Mouse (Mus musculus): ENCODE data around the gene Carnmt1.
A peak's percentile ranks its signal among the peaks of the same experiment; 100 is the strongest.

Gene Carnmt1

GRCm38 (mm10) chr19:18654330-18654729, 16.2 kb upstream of the Carnmt1 start:
- DNase-seq (ENCODE audit: low spot score in 2 of 2): no peak

- no peak for DNase-seq (ENCODE audit: low spot score in 2 of 2)
Observed at GRCm38 (mm10) chr19:18654984-18655383, 15.6 kb upstream of the Carnmt1 start.

GRCm38 (mm10) chr19:18655999-18656398, 14.6 kb upstream of the Carnmt1 start:
- DNase-seq (ENCODE audit: low spot score in 2 of 2): no peak

GRCm38 (mm10) chr19:18658473-18658872, 12.1 kb upstream of the Carnmt1 start:
- no peak for DNase-seq (ENCODE audit: low spot score in 2 of 2)

- no peak for DNase-seq (ENCODE audit: low spot score in 2 of 2)
Observed at GRCm38 (mm10) chr19:18659349-18659748, 11.2 kb upstream of the Carnmt1 start.

DNA sequence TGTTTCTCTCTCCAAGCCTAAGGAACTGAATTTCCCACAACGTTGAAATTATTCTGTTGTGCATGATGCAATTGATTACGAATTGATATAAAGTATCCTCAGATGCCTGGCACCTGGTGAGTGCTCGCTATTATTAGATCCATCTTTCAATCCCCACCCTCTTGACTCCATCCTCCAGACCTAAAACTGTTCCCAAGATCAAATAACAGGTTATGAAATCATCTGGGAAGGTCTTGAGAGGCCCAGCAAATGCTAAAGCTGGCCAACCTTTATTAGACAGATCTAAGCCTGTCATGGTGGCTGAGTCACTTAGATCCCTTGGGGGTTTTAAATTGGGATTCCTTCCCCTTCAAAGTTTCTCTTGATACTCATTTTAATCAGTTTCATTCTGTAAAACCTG, 10.1 kb upstream of the Carnmt1 start:
- no peak for DNase-seq (ENCODE audit: low spot score in 2 of 2)

DNA sequence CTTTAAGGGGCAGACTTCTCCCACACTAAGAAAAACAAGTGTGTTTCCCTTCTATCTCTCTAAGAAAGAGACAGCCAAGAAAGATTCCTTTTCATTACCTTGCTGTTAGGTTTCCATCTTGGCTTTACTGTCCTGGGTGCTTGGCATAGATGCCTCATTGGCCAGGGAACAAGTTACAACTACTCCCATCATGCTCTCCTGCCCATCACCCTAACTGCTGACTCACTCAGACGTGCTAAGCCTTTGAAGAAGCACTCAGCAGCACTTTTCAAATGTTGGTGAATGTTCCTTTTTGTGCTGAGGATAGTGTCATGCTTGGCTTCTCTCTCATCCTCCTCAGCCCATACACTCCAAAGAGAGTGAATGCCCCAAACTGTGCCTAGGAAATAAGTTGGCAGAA, 8.9 kb upstream of the Carnmt1 start:
- DNase-seq (ENCODE audit: low spot score in 2 of 2): no peak

DNA sequence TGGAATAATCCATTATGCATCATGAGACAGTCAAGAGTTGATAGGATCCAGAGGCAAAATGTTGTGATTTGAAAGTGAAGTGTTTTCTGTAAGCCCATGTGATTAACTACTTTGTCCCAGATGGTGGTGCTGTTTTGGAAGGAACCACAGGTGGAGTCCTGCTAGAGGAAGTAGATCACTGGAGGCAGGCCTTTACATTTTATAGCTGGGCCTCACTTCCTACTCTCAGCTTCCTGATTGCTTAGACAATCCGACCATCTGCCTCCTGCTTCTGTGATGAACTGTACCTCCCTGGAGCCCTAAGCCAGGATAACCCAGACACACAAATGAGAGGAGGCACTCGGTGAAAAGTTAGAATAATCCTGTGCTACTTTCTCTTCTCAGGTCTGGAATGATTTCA, 6.7 kb upstream of the Carnmt1 start:
- no peak for DNase-seq (ENCODE audit: low spot score in 2 of 2)

GRCm38 (mm10) chr19:18666966-18667365, 3.6 kb upstream of the Carnmt1 start:
- no peak for DNase-seq (ENCODE audit: low spot score in 2 of 2)

DNA sequence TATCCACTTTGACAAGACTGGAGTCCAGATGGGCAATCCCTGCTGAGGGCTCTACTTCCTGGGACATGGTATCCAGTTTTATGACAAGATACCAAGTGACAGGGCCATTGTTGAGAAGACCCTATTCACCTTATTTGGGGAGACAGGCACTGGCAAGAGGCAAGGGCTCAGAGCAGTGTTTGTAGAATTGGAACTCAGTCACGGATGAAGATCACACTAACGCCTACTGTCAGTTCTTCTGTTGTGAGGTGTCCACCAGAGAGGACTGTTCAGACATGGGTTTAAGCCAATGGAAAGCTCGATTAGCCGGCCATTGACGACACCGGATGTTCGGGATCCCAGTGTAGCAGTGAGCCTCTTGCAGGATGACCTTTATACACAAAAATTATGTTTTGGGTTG, 1.0 kb upstream of the Carnmt1 start:
- no peak for DNase-seq (ENCODE audit: low spot score in 2 of 2)

- peak; percentile 53 to 56 for DNase-seq (ENCODE audit: low spot score in 2 of 2)
Observed at GRCm38 (mm10) chr19:18671056-18671741, 635 bp downstream of the Carnmt1 start.

DNA sequence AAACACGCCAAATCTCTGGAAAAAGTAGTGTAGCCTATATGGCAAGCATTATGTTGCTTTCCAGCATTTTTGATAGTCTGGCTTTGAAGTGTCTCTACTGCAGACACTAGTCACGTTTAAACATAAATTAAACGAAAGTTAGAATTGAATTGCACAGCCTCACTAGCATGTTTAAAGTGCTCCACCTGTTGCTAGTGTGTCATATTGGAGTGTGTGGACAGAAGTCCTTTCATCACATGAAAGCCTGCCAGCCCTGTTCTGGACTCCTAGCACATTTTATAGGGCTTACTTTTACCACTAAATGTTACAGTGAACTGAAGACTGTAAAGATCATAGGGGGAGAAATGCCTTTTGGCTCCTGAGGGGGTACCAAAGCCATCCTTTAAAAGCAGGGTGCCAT, 1.9 kb downstream of the Carnmt1 start:
- no peak for DNase-seq (ENCODE audit: low spot score in 2 of 2)

DNA sequence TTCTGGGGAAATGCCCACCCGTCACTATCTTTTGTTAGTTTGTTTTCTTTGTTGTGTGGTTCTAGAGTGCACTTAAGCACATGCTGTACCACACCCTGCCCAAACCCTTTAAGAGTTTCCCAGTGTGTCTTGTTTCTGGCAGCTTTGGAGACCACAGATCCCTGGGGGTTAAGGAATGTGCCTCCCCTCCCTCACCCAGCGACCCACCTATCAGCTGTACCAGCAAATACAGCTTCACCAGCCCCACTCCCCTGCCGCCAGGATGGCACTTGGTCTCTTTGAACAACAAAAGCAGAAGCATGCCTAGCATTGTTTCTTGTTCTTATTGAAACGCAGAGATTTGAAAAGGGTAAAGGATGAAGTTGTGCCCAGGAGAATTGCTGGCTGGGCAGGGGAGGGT, 2.6 kb downstream of the Carnmt1 start:
- DNase-seq (ENCODE audit: low spot score in 2 of 2): no peak

- no peak for DNase-seq (ENCODE audit: low spot score in 2 of 2)
Observed at GRCm38 (mm10) chr19:18682142-18682541, 11.6 kb downstream of the Carnmt1 start.

GRCm38 (mm10) chr19:18687556-18687955, 17.0 kb downstream of the Carnmt1 start:
- DNase-seq (ENCODE audit: low spot score in 2 of 2): no peak

DNA sequence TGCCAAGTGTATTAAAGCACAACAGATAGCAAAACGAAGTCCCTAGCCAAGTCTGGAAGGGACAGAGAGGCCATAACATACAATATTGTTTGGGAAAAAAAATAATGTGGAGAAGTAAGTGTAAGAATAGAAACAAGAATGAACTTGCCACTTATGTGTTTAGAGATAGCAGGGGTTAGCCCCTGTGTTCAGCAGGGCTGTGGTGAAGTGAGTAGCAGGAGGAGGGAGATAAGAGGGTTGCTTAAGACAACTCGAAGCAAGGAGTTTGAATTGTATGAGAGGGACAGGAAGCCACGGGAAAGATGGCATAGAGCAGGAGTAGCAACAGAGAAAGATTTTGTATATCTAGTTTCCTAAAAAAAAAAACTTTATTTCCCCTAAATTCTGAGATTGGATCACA, 21.6 kb downstream of the Carnmt1 start:
- no peak for DNase-seq (ENCODE audit: low spot score in 2 of 2)

DNA sequence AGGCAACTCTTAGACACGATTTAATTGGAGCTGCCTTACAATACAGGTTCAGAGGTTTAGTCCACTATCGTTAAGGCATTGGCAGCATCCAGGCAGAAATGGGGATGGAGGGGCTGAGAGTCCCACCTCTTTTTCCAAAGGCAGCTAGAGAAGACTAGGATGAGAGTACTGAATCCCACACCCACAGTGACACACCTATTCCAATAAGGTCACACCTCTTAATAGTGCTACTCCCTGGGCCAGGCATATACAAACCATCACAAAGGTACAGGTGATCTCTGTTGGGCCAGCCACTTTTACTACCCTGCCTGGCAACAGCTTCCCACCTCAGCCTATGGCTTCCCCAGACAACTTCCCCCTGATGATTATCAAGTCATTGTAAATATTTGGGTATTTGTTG, 22.2 kb downstream of the Carnmt1 start:
- no peak for DNase-seq (ENCODE audit: low spot score in 2 of 2)

DNA sequence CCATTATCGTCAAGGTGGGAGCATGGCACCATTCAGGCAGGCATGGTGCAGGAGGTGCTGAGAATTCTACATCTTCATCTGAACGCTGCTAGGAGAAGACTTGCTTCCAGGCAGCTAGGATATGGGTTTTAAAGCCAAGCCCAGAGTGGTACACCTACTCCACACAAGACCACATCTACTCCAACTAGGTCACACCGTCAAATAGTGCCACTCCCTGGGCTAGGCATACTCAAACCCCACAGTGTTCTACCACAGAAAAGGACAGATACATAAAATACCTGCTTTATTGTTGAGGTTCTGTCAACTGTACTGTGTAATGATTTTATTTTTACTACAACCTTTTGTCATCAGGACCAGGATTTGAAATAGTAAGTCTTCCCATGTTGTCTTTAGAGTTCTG, 24.6 kb downstream of the Carnmt1 start:
- no peak for DNase-seq (ENCODE audit: low spot score in 2 of 2)

GRCm38 (mm10) chr19:18695552-18695951, 25.0 kb downstream of the Carnmt1 start:
- DNase-seq (ENCODE audit: low spot score in 2 of 2): no peak

DNA sequence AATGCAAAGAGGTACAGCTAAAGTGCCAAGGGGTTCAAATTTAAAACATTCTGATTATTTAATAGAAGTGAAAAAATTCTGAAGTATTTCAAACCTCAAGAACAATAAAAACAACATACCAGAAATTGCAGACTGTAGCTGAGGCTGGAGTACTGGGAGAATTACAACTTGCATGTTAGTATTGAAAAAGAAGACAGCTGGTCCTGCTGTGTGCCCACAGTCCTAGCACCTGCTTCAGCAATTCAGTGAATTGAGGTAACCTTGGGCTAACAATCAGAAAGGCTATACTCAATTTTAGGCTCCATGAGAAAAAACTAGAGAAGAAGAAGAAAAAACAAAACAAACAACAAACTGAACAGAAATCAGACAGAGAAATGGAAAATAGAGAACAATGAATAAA, 37.5 kb downstream of the Carnmt1 start:
- no peak for DNase-seq (ENCODE audit: low spot score in 2 of 2)

DNA sequence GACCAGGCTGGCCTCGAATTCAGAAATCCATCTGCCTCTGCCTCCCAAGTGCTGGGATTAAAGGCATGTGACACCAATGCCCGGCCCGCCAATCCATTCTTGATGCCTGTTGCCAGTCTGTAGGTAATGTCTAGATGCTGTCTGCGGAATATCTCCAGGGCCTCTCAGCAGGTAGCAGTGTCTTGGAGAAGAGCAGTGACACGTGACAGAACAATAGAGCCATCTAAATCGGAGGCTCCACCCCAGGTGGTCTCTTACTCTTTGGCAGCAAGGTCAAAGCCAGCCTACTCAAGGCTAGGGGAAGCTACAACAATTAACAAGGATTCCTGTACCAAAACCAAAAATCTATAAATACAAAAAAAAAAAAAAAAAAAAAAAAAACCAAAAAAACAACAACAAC, 40.3 kb downstream of the Carnmt1 start:
- DNase-seq (ENCODE audit: low spot score in 2 of 2): no peak

GRCm38 (mm10) chr19:18711589-18711988, 41.0 kb downstream of the Carnmt1 start:
- DNase-seq (ENCODE audit: low spot score in 2 of 2): no peak

- no peak for DNase-seq (ENCODE audit: low spot score in 2 of 2)
Observed at GRCm38 (mm10) chr19:18712153-18712865, 41.7 kb downstream of the Carnmt1 start.

DNA sequence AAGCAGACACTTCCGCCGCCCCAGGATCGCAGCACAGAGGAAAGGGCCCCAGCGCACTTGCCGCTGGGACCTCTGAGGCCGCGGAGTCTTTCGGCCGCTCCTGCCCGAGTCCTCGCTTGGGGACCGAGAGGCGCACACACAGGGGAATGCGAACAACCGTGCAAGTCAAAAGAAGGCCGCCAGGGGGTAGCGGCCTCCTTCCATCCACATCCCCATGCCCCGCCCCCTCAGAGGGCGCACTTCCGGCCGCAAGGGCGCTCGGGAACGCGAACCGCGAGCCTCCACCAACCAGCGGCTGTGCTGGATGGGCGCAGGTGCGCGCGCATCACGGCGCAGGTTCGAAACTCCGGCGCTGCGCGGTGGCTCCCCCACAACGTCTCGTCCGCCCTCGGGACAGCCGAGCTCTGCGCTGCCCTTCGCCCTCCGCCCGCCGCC, 42.3 kb downstream of the Carnmt1 start, which contains the start of gene D030056L22Rik:
D030056L22Rik (plus strand) TSS at position 328 of the 435 bp plus-strand sequence.
- DNase-seq (ENCODE audit: low spot score in 2 of 2): peak; percentile 99

Data from right cerebral cortex, postnatal 10 days (tissue).